Mouse (Mus musculus): ENCODE results near the gene Ppp1r7. TPM values are rescaled to one million over a fixed set of nuclear protein-coding genes. Genes with fewer than 3 reads are reported as not detected.
"Not testable (repeated sequence)": the region's sequence is repeated elsewhere in the genome, so short reads cannot be mapped to it uniquely, and the experiment has no call there.

Ppp1r7 gene
- total RNA-seq (2021) = 10 to 100 TPM; 17.6 to 23.7 TPM
- long read RNA-seq, experiment 1, full-length matches to known transcripts = 31 of 34 reads
- long read RNA-seq, experiment 1, partial matches to known transcripts = 1 of 34 reads
- long read RNA-seq, experiment 1, other reads (novel, unspliced or antisense) = 2 of 34 reads
- long read RNA-seq, experiment 2, full-length matches to known transcripts = 28 of 30 reads
- long read RNA-seq, experiment 2, partial matches to known transcripts = 1 of 30 reads
- long read RNA-seq, experiment 2, other reads (novel, unspliced or antisense) = 1 of 30 reads

- peak; percentile 91 for DNase-seq
These were observed at the start of gene Ppp1r7, which contains the start of gene Pask for GRCm38 (mm10) chr1:93342648-93343503. Gene Ppp1r7 (plus strand): TSS chr1:93342854. Gene Pask (minus strand): TSS chr1:93343482.

GRCm38 (mm10) chr1:93294491-93294890, 48.2 kb upstream of the Ppp1r7 start:
- DNase-seq = not testable (repeated sequence)

- no peak for DNase-seq
These were observed 42.9 kb upstream of the Ppp1r7 start for GRCm38 (mm10) chr1:93299791-93300190.

GRCm38 (mm10) chr1:93300578-93300977, 42.1 kb upstream of the Ppp1r7 start:
- no peak for DNase-seq

GRCm38 (mm10) chr1:93305581-93306337, 36.9 kb upstream of the Ppp1r7 start, which contains the start of gene Mterf4:
Gene Mterf4 (minus strand): TSS chr1:93305915.
- DNase-seq = peak; percentile 76

GRCm38 (mm10) chr1:93323973-93324372, 18.7 kb upstream of the Ppp1r7 start:
- DNase-seq = no peak

- DNase-seq = no peak
These were observed 16.2 kb upstream of the Ppp1r7 start for GRCm38 (mm10) chr1:93326446-93326845.

GRCm38 (mm10) chr1:93334621-93335020, 8.0 kb upstream of the Ppp1r7 start:
- no peak for DNase-seq

GRCm38 (mm10) chr1:93343504-93344047, 922 bp downstream of the Ppp1r7 start:
- DNase-seq = peak; percentile 91

GRCm38 (mm10) chr1:93347176-93347575, 4.5 kb downstream of the Ppp1r7 start:
- no peak for DNase-seq

- DNase-seq = no peak
These were observed 7.0 kb downstream of the Ppp1r7 start for GRCm38 (mm10) chr1:93349701-93350100.

GRCm38 (mm10) chr1:93352724-93353123, 10.1 kb downstream of the Ppp1r7 start:
- DNase-seq = no peak

- DNase-seq = no peak
These were observed 20.0 kb downstream of the Ppp1r7 start for GRCm38 (mm10) chr1:93362661-93363060.

- no peak for DNase-seq
These were observed 23.0 kb downstream of the Ppp1r7 start for GRCm38 (mm10) chr1:93365641-93366040.

- DNase-seq = no peak
These were observed 31.0 kb downstream of the Ppp1r7 start, which contains the start of gene Ano7 for GRCm38 (mm10) chr1:93373665-93374064. Gene Ano7 (plus strand): TSS chr1:93373930.

GRCm38 (mm10) chr1:93377307-93377706, 34.7 kb downstream of the Ppp1r7 start:
- no peak for DNase-seq

GRCm38 (mm10) chr1:93379117-93379516, 36.5 kb downstream of the Ppp1r7 start:
- no peak for DNase-seq

- no peak for DNase-seq
These were observed 44.5 kb downstream of the Ppp1r7 start for GRCm38 (mm10) chr1:93387198-93387597.

GRCm38 (mm10) chr1:93388906-93389305, 46.3 kb downstream of the Ppp1r7 start:
- no peak for DNase-seq

GRCm38 (mm10) chr1:93401191-93402052, 58.8 kb downstream of the Ppp1r7 start:
- no peak for DNase-seq

- DNase-seq = no peak
These were observed 60.7 kb downstream of the Ppp1r7 start for GRCm38 (mm10) chr1:93403403-93403802.
